In genomic region chr9:78085722-78086287, GRCm38 (mm10) we compare ENCODE assay signal across 28 mouse cellular contexts. TPM values are rescaled to one million over a fixed set of nuclear protein-coding genes. Genes with fewer than 3 reads are reported as not detected.
DNase-seq lines count a peak whose midpoint lies in the region; ATAC-seq and TF ChIP-seq lines count a peak whose summit lies in the region.
"Had no signal": no experiment of that assay in that cellular context is flagged by ENCODE, and none has a peak within 500 bp of the region (broad histone marks: within the 10 kb centered on the region; RNA-seq: fewer than 3 reads in every experiment).

No protein-coding gene starts in this region.

- peaks cover 42% of the 10 kb centered on the region for H3K4me1 ChIP-seq in G1E (ENCODE audit: insufficient read depth, low read depth, low read length)
- H3K4me1 ChIP-seq in intestine, embryonic 15.5 days (replicated peaks), result 0 out of 2 replicates have a peak, but pooled peaks cover 2% of the 10 kb centered on the region
- H3K4me1 ChIP-seq: embryonic facial prominence, embryonic 15.5 days; forebrain, embryonic 10.5 days; hindbrain, embryonic 10.5 days had no signal

- H3K9me3 ChIP-seq in G1E (replicated peaks), result no peaks in the 10 kb centered on the region
- H3K9me3 ChIP-seq in intestine, embryonic 15.5 days, result no peaks in the 10 kb centered on the region
- H3K9me3 ChIP-seq: embryonic facial prominence, embryonic 15.5 days; forebrain, embryonic 10.5 days; heart, embryonic 10.5 days; hindbrain, embryonic 10.5 days had no signal

- DNase-seq in G1E (ENCODE audit: low spot score) (no peak), MN1 (ENCODE audit: low spot score) (no peak)
- no peak for DNase-seq in ovary, adult 18-20 months (ENCODE audit: low spot score)
- no peak for DNase-seq in spleen, adult 18-20 months
- DNase-seq in adrenal gland, postnatal 36 days, result no peak
- DNase-seq: adrenal gland, adult 2 months; adrenal gland, postnatal 25 days; cerebellum, adult 11-12 months; cerebellum, adult 9-10 months; cerebellum, postnatal 36 days; embryo, embryonic 11 days; gastrocnemius, adult 2 months; gastrocnemius, postnatal 25 days; heart, adult 18-20 months; heart, postnatal 10 days had no signal

- H3K27me3 ChIP-seq in G1E (ENCODE audit: insufficient read depth, low read length), result no peaks in the 10 kb centered on the region
- H3K27me3 ChIP-seq in intestine, embryonic 15.5 days (replicated peaks), result no peaks in the 10 kb centered on the region
- H3K27me3 ChIP-seq: embryonic facial prominence, embryonic 15.5 days had no signal

- 68% methylated on average over 14 of the region's 14 CpGs for WGBS in intestine, embryonic 15.5 days

- H3K4me2 ChIP-seq in intestine, embryonic 15.5 days (replicated peaks), result no peak overlapping the region
- H3K4me2 ChIP-seq: embryonic facial prominence, embryonic 15.5 days; hindbrain, embryonic 14.5 days had no signal

- H3K9ac ChIP-seq in intestine, embryonic 15.5 days, result no peak overlapping the region
- H3K9ac ChIP-seq: embryonic facial prominence, embryonic 15.5 days; hindbrain, embryonic 14.5 days had no signal

- no peak overlapping the region for H3K4me3 ChIP-seq in G1E (ENCODE audit: low read depth, low read length)
- H3K4me3 ChIP-seq in intestine, embryonic 15.5 days (replicated peaks), result no peak overlapping the region
- H3K4me3 ChIP-seq: embryonic facial prominence, embryonic 15.5 days; erythroblast, embryonic 14.5 days; forebrain, embryonic 10.5 days; gastrocnemius, adult 2 months; heart, embryonic 10.5 days; hindbrain, embryonic 10.5 days had no signal

- H3K36me3 ChIP-seq in G1E (replicated peaks), result peaks cover 90% of the 10 kb centered on the region
- peaks cover 25% of the 10 kb centered on the region for H3K36me3 ChIP-seq in intestine, embryonic 15.5 days

- no peak for TF ChIP-seq CTCF in G1E (IDR thresholded peaks at IDR 0.05; ENCODE audit: low read depth, low read length)

- H3K27ac ChIP-seq in intestine, embryonic 15.5 days, result 0 out of 2 replicates have a peak overlapping the region, but pooled peaks have one; percentile 17
- H3K27ac ChIP-seq: embryonic facial prominence, embryonic 15.5 days; forebrain, embryonic 10.5 days; gastrocnemius, adult 2 months; heart, embryonic 10.5 days; hindbrain, embryonic 10.5 days; hindbrain, embryonic 14.5 days had no signal

- peak; percentile 87 for ATAC-seq in G1E (ENCODE audit: extremely low read depth, insufficient number of reproducible peaks, low FRiP score, poor library complexity, severe bottlenecking)
- peak; percentile 93 for ATAC-seq in common myeloid progenitor, adult 5-6 weeks (replicated peaks; ENCODE audit: low read depth, poor library complexity, severe bottlenecking)
- peak; percentile 82 for ATAC-seq in intestine, embryonic 15.5 days
- ATAC-seq in megakaryocyte, adult 5-6 weeks (ENCODE audit: poor library complexity, severe bottlenecking), result peak; percentile 93
- ATAC-seq: forebrain, embryonic 14.5 days had no signal

RNA-seq across cellular contexts. Expression of gene Fbxo9, which starts 23.1 kb away (rescaled TPM):
- 115 and 128 TPM in 2 replicates for total RNA-seq in G1E (2014; fragmentation: Nextera tagmentation)
- 110 and 114 TPM in 2 replicates for total RNA-seq in G1E (2017)
- 35.2 and 53.8 TPM in 2 replicates for polyA plus RNA-seq in G1E (2012)
- total RNA-seq in common myeloid progenitor, adult 5-6 weeks (2017), result 62.7 and 68.9 TPM in 2 replicates
- 40.9 and 41.2 TPM in 2 replicates for polyA plus RNA-seq in intestine, embryonic 15.5 days (2015; fragmentation: Nextera tagmentation; extraction: Ambion mirVana)
- 40.3 and 50.5 TPM in 2 replicates for total RNA-seq in megakaryocyte, adult 5-6 weeks (2015)
- total RNA-seq in megakaryocyte, adult 5-6 weeks (2017), result 43.8 and 49.2 TPM in 2 replicates
- total RNA-seq in adrenal gland, postnatal 36 days (2021), result 100 to 1,000 TPM in 1 of 2 experiments, 10 to 100 TPM in 1; 77.1 to 101 TPM

RNA-seq across cellular contexts. Expression of gene Ick, which starts 23.2 kb away (rescaled TPM):
- total RNA-seq in G1E (2014; fragmentation: Nextera tagmentation), result 49.2 and 59.1 TPM in 2 replicates
- total RNA-seq in G1E (2017), result 14.9 and 17.1 TPM in 2 replicates
- polyA plus RNA-seq in G1E (2012), result 18.8 and 20.5 TPM in 2 replicates
- total RNA-seq in common myeloid progenitor, adult 5-6 weeks (2017), result 17.9 and 27.0 TPM in 2 replicates
- 25.7 and 26.3 TPM in 2 replicates for polyA plus RNA-seq in intestine, embryonic 15.5 days (2015; fragmentation: Nextera tagmentation; extraction: Ambion mirVana)
- total RNA-seq in megakaryocyte, adult 5-6 weeks (2015), result 3.4 and 6.2 TPM in 2 replicates
- total RNA-seq in megakaryocyte, adult 5-6 weeks (2017), result 2.5 and 8.0 TPM in 2 replicates
- 10 to 100 TPM; 17.5 to 20.4 TPM for total RNA-seq in adrenal gland, postnatal 36 days (2021)

RNA-seq across cellular contexts. Expression of gene Gcm1, which starts 34.1 kb away (rescaled TPM):
- total RNA-seq in G1E (2014; fragmentation: Nextera tagmentation), result not detected in 2 replicates
- total RNA-seq in G1E (2017), result 0.05 TPM in 1 of 2 replicates, not detected in the other
- not detected in 2 replicates for polyA plus RNA-seq in G1E (2012)
- not detected in 2 replicates for total RNA-seq in common myeloid progenitor, adult 5-6 weeks (2017)
- not detected in 2 replicates for polyA plus RNA-seq in intestine, embryonic 15.5 days (2015; fragmentation: Nextera tagmentation; extraction: Ambion mirVana)
- not detected in 2 replicates for total RNA-seq in megakaryocyte, adult 5-6 weeks (2015)
- total RNA-seq in megakaryocyte, adult 5-6 weeks (2017), result not detected in 2 replicates
- not detected for total RNA-seq in adrenal gland, postnatal 36 days (2021)
- total RNA-seq: adrenal gland, adult 2 months; adrenal gland, postnatal 25 days; gastrocnemius, adult 2 months; gastrocnemius, postnatal 25 days; heart, adult 18-20 months; heart, postnatal 10 days had no signal
- polyA plus RNA-seq: adrenal gland, adult 2 months; C2C12; embryonic facial prominence, embryonic 11.5 days; embryonic facial prominence, embryonic 15.5 days; erythroblast, embryonic 14.5 days; forebrain, embryonic 10.5 days; forebrain, embryonic 14.5 days; heart, embryonic 10.5 days; heart, embryonic 14.5 days; hindbrain, embryonic 14.5 days had no signal
